Mouse (Mus musculus) heart, postnatal 0 days (tissue): Measurements from ENCODE around the gene Ccdc34.

Experiments used
- CTCF ChIP-seq: IDR thresholded peaks from 2 replicates; pipeline ENCODE4 v1.5.1; 2016; ENCODE audit warnings: antibody characterized with exemption, control low read depth, low read depth
- EP300 ChIP-seq: IDR thresholded peaks from 2 replicates; pipeline ENCODE4 v1.6.1; 2016; ENCODE audit warnings: antibody characterized with exemption, low read depth

DNA sequence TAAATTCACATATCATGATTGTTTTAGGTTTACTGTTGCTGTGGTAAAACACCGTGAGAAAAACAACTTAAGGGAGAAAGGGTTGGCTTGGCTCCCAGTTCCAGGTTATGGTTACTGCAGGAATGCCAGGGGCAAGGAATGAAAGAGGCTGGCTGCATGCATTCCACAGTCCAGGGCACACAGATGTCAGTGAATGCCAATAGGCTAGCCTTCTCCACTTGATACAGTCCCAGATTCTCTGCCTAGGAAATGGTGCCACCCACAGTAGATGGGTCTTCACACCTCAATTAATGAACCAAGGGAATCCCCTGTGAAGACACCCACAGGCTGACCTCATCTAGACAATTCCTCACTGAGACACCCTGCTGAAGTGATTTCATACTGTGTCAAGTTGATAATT lies 12.9 kb upstream of the Ccdc34 start:
- TF ChIP-seq CTCF (no peak), EP300 (no peak)
